Mouse (Mus musculus): ENCODE results near the gene Ptpn1.

DNA sequence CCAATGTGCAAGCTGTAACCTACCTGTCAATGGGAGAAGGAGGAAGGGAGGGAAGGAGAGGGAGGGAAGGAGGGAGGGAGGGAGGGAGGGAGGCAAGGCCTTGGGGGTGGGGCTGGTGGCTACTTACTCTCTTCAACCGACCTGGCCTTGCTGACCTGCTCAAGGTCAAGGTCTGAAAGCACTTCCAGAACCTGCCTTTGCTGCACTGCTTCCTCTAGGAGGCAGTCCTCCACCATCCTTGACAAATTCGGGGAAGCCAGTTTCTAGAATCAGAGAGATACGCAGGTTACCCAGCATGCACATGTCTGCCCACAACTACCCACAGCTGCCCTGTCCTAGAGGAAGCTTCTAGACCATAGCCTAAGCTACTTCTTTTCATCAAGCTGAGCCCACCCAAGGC, 53.1 kb downstream of the Ptpn1 start:
- no peak for TF ChIP-seq POLR2A (IDR thresholded peaks at IDR 0.05; ENCODE audit: borderline replicate concordance, extremely low read depth, insufficient read depth, insufficient read length, poor library complexity, severe bottlenecking)
- TF ChIP-seq CTCF (IDR thresholded peaks at IDR 0.05; ENCODE audit: borderline replicate concordance, extremely low read depth, insufficient read depth, insufficient read length) = peak; percentile 25; the same call in 1 of the 2 replicates
